18 mouse cellular contexts compared by ENCODE assay signal in the genomic region with DNA sequence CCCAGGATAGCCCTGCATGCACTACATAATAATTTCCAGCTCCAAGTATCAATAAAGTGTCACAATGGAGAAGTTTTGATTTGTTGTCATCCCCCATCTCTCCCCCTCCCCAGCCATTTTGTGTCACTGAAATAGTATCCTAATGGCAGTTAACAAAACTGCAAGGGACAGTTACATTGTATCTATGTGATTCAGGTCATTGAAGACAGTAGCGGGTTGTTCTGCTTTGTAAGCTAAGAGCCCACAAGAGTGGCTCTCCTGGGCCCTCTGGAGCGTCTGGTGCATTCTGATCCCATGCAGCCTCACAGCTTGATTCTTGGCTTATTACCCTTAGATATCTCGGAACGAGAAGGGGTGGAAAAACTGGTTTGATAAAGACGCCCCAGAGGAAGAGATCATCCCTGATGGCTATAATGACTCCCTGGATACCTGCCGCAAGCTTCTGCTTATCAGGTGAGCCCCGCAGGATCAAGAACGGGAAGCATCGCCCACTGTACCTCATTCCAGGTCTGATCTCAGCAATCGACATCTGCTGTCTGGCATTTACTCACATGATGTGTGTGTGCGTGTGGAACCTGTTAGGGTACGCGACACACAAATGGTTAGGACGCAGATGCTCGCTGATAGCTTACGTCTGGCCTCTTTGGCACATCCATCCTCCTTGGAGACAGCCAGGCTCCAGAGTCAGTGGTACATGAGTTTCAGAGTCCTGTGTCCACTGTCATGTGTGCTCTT.
DNase-seq lines count a peak whose midpoint lies in the region; ATAC-seq lines count a peak whose summit lies in the region.
"Had no signal": no experiment of that assay in that cellular context is flagged by ENCODE, and none has a peak within 500 bp of the region (broad histone marks: within the 10 kb centered on the region; RNA-seq: fewer than 3 reads in every experiment).

No protein-coding gene starts in this region.

- H3K36me3 ChIP-seq in neural tube, embryonic 13.5 days = no peaks in the 10 kb centered on the region
- H3K36me3 ChIP-seq in midbrain, embryonic 15.5 days (replicated peaks) = no peaks in the 10 kb centered on the region
- no peaks in the 10 kb centered on the region for H3K36me3 ChIP-seq in intestine, embryonic 16.5 days (ENCODE audit: control insufficient read depth, insufficient read depth, low read length)
- no peaks in the 10 kb centered on the region for H3K36me3 ChIP-seq in kidney, embryonic 16.5 days (ENCODE audit: insufficient read depth, low read length)
- H3K36me3 ChIP-seq: embryonic facial prominence, embryonic 12.5 days; liver, embryonic 13.5 days; lung, embryonic 15.5 days had no signal

- H3K9me3 ChIP-seq in neural tube, embryonic 13.5 days = no peaks in the 10 kb centered on the region
- no peaks in the 10 kb centered on the region for H3K9me3 ChIP-seq in midbrain, embryonic 15.5 days
- H3K9me3 ChIP-seq in intestine, embryonic 16.5 days (ENCODE audit: control insufficient read depth, low read length) = no peaks in the 10 kb centered on the region
- no peaks in the 10 kb centered on the region for H3K9me3 ChIP-seq in kidney, embryonic 16.5 days (ENCODE audit: low read length)
- H3K9me3 ChIP-seq: embryonic facial prominence, embryonic 12.5 days; liver, embryonic 13.5 days; lung, embryonic 15.5 days had no signal

- peak; percentile 7 to 26 for DNase-seq in cerebellum, postnatal 36 days
- DNase-seq in cerebellum, postnatal 4 days (ENCODE audit: low spot score in 2 of 2) = no peak
- DNase-seq in neural tube, embryonic 10.5 days (ENCODE audit: extremely low spot score, low spot score) = no peak
- DNase-seq: adrenal gland, postnatal 14 days; B cell, adult 2 months; heart, adult 11 months; kidney, adult 8-10 months; liver, embryonic 13.5 days; right cerebral cortex, adult 18-20 months; thymus, adult 18-20 months had no signal

- H3K4me1 ChIP-seq in neural tube, embryonic 13.5 days (replicated peaks) = peaks cover 42% of the 10 kb centered on the region
- H3K4me1 ChIP-seq in midbrain, embryonic 15.5 days = peaks cover 33% of the 10 kb centered on the region
- H3K4me1 ChIP-seq in intestine, embryonic 16.5 days (ENCODE audit: control insufficient read depth, insufficient read depth, low read length) = no peaks in the 10 kb centered on the region
- H3K4me1 ChIP-seq in kidney, embryonic 16.5 days (ENCODE audit: insufficient read depth, low read length) = no peaks in the 10 kb centered on the region
- H3K4me1 ChIP-seq: liver, embryonic 13.5 days; lung, embryonic 15.5 days had no signal

- H3K27me3 ChIP-seq in neural tube, embryonic 13.5 days = no peaks in the 10 kb centered on the region
- no peaks in the 10 kb centered on the region for H3K27me3 ChIP-seq in midbrain, embryonic 15.5 days (replicated peaks)
- H3K27me3 ChIP-seq in intestine, embryonic 16.5 days (replicated peaks; ENCODE audit: control insufficient read depth, insufficient read depth, low read length) = no peaks in the 10 kb centered on the region
- peaks cover 9% of the 10 kb centered on the region; the same call in 1 of the 2 replicates for H3K27me3 ChIP-seq in kidney, embryonic 16.5 days (ENCODE audit: insufficient read depth, low read length)
- H3K27me3 ChIP-seq: embryonic facial prominence, embryonic 12.5 days; liver, embryonic 13.5 days; lung, embryonic 15.5 days had no signal

- ATAC-seq in neural tube, embryonic 13.5 days (ENCODE audit: low read depth) = no peak
- ATAC-seq in midbrain, embryonic 15.5 days (replicated peaks) = no peak
- no peak for ATAC-seq in intestine, embryonic 16.5 days
- ATAC-seq in kidney, embryonic 16.5 days (ENCODE audit: low FRiP score, low TSS enrichment) = no peak
- ATAC-seq: activated CD4-positive, CD25-positive, alpha-beta regulatory T cell, adult 4 months had no signal

- peak overlapping the region; percentile 71; the same call in 1 of the 2 replicates for H3K27ac ChIP-seq in neural tube, embryonic 13.5 days (replicated peaks)
- peak overlapping the region; percentile 51 for H3K27ac ChIP-seq in midbrain, embryonic 15.5 days
- no peak overlapping the region for H3K27ac ChIP-seq in intestine, embryonic 16.5 days (ENCODE audit: low read length)
- H3K27ac ChIP-seq in kidney, embryonic 16.5 days (ENCODE audit: low read length) = no peak overlapping the region
- H3K27ac ChIP-seq: embryonic facial prominence, embryonic 12.5 days; liver, embryonic 13.5 days; lung, embryonic 15.5 days; macrophage had no signal

- H3K9ac ChIP-seq in neural tube, embryonic 13.5 days = 0 out of 2 replicates have a peak overlapping the region, but pooled peaks have one; percentile 5
- no peak overlapping the region for H3K9ac ChIP-seq in midbrain, embryonic 15.5 days
- H3K9ac ChIP-seq in intestine, embryonic 16.5 days (ENCODE audit: low read depth, low read length) = no peak overlapping the region
- H3K9ac ChIP-seq in kidney, embryonic 16.5 days (replicated peaks; ENCODE audit: low read length) = no peak overlapping the region
- H3K9ac ChIP-seq: embryonic facial prominence, embryonic 12.5 days; liver, embryonic 13.5 days; lung, embryonic 15.5 days had no signal

- 46% methylated on average over 16 of the region's 16 CpGs for WGBS in neural tube, embryonic 13.5 days
- WGBS in midbrain, embryonic 15.5 days = 59% methylated on average over 16 of the region's 16 CpGs
- WGBS in intestine, embryonic 16.5 days = 64% methylated on average over 16 of the region's 16 CpGs
- WGBS in kidney, embryonic 16.5 days = 83% methylated on average over 16 of the region's 16 CpGs

- H3K4me2 ChIP-seq in neural tube, embryonic 13.5 days = 0 out of 2 replicates have a peak overlapping the region, but pooled peaks have one; percentile 6
- no peak overlapping the region for H3K4me2 ChIP-seq in midbrain, embryonic 15.5 days
- no peak overlapping the region for H3K4me2 ChIP-seq in intestine, embryonic 16.5 days (ENCODE audit: low read depth, low read length)
- H3K4me2 ChIP-seq in kidney, embryonic 16.5 days (replicated peaks; ENCODE audit: low read depth, low read length) = no peak overlapping the region
- H3K4me2 ChIP-seq: embryonic facial prominence, embryonic 12.5 days; liver, embryonic 13.5 days; lung, embryonic 15.5 days had no signal

- no peak overlapping the region for H3K4me3 ChIP-seq in neural tube, embryonic 13.5 days
- no peak overlapping the region for H3K4me3 ChIP-seq in midbrain, embryonic 15.5 days
- H3K4me3 ChIP-seq in intestine, embryonic 16.5 days (ENCODE audit: low read length) = no peak overlapping the region
- no peak overlapping the region for H3K4me3 ChIP-seq in kidney, embryonic 16.5 days (ENCODE audit: low read length)
- H3K4me3 ChIP-seq: embryonic facial prominence, embryonic 12.5 days; liver, embryonic 13.5 days; lung, embryonic 15.5 days had no signal

Comparison
In these comparisons a context has a peak if more than half of its experiments do, and no peak if none do; other contexts are left out.
1. DNase-seq: peak in cerebellum, postnatal 36 days (2 of 2); none in cerebellum, postnatal 4 days (0 of 2) and neural tube, embryonic 10.5 days (single experiment).
2. H3K27ac ChIP-seq: peak in neural tube, embryonic 13.5 days (single experiment) and midbrain, embryonic 15.5 days (single experiment); none in intestine, embryonic 16.5 days (single experiment) and kidney, embryonic 16.5 days (single experiment).